Mouse (Mus musculus): ENCODE data around the gene Tmem88. TPM values are rescaled to one million over a fixed set of nuclear protein-coding genes. Genes with fewer than 3 reads are reported as not detected.

Gene Tmem88
- polyA plus RNA-seq, 1 experiment, result 4.1 TPM

DNA sequence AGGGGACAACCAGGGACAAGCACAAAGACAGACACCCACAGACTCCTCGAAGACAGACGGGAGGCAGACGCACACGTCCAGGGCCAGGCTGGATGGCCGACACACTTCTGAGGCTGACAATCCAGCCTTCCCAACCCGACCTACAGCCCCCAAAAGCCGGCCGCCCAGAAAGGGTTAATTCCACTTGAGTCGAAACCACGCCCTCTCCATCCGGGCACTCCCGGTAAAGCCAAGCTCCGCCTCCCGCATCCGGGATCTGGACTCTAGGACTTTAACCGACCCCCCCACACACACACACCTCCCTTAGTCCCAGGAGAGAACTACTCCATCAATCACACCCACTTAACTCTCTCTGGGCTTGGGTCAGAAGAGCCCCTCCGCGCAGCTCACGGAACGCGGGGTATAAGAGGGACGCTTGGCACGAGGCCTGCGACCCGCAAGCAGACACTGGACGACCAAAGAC, 13.1 kb upstream of the Tmem88 start:
- Histone ChIP-seq H3K4me3 (ENCODE audit: insufficient read depth, low read depth, low read length) (peak overlapping the region; percentile 98), H3K4me1 (ENCODE audit: control insufficient read depth, insufficient read depth, insufficient read length, low read length) (peaks cover 12% of the 10 kb centered on the region), H3K27ac (replicated peaks; ENCODE audit: low read depth, low read length) (peak overlapping the region; percentile 99)

DNA sequence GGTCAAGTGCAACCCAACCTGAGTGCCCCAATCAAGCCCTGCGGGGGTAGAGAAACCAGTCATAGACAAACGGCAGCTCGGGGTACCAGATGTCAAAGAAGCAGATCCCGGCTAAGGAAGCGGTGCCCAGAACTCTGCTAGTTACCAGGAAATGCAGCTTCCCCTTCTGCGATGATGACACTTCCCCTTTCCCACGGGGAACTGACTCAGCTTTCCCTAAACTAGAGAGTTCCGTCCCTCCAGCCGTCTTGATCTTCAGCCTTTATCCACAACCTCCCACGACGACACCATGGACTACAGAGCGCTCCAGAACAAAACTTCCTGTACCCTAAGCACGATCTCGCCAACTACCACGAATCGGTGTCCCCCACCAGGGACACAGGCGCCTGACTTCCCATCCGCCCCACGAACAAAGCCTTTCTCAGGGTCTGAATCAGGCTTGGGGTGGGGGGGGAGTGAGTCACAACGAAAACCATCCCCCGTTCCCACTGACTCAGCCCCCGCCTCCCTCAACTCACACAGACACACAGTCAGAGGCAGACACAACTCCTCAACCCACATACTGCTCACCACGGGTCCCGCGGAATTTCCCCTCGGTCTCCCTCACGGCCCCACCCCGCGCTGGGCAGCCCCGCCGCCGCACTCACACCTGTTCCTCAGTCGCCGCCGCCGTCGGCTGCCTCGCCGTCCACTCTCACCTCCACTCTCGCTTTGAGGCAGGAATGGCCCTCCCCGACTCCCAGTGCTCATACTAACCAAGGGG, 12.5 kb upstream of the Tmem88 start:
- Histone ChIP-seq H3K27ac (replicated peaks; ENCODE audit: low read depth, low read length) (peak overlapping the region; percentile 99), H3K4me1 (ENCODE audit: control insufficient read depth, insufficient read depth, insufficient read length, low read length) (peaks cover 12% of the 10 kb centered on the region), H3K4me3 (ENCODE audit: insufficient read depth, low read depth, low read length) (peak overlapping the region; percentile 98)

DNA sequence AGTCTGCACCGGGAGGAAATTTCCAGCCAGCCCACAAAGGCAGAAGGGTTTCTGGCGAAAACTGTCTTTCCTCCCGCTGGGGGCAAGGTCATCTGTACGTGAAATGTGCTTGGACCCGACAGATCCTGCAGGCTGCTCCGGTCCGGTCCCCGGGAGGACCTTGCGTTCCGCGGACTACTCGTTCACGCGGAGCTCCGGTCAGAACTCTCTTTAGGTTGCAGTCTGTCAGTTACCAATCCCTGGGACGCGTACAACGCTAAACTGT, 11.9 kb upstream of the Tmem88 start:
- Histone ChIP-seq H3K4me1 (ENCODE audit: control insufficient read depth, insufficient read depth, insufficient read length, low read length) (peaks cover 12% of the 10 kb centered on the region), H3K27ac (replicated peaks; ENCODE audit: low read depth, low read length) (peak overlapping the region; percentile 99), H3K4me3 (ENCODE audit: insufficient read depth, low read depth, low read length) (peak overlapping the region; percentile 98)

DNA sequence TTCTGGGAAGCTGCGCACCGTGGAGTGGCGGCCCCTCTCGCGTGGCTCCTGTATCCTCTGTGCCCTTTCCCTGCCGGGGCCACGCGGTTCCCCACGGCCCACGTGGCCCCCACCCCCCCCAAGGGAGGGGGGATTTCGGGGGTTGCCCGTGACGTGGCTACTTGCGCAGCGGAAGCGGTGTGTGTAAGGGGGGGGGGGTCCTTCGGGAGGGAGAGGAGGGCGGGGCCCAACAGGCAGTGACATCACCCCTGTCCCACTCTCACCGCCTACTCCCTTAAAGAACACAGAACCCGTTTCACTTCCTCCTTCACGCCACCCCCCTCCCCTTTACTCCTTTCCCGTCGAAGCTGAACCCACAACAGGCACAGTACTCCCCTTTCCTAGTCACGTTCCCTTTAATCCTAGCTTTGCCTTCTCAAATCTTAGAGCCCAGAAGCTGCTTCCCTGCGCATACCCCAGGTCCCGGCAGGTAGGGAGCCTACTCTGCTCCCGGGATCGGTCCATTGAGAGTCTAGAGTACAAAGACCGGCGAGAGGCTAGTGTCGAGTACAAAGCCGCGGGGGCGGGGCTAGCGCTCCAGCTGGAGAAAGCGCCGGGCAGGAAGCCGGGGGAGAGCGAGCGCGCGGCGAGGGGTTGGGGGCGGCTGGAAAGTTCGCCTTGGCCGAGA, 11.5 kb upstream of the Tmem88 start:
- H3K27ac ChIP-seq (replicated peaks; ENCODE audit: low read depth, low read length), result peak overlapping the region; percentile 99
- peaks cover 12% of the 10 kb centered on the region for H3K4me1 ChIP-seq (ENCODE audit: control insufficient read depth, insufficient read depth, insufficient read length, low read length)
- H3K4me3 ChIP-seq (ENCODE audit: insufficient read depth, low read depth, low read length), result peak overlapping the region; percentile 98

DNA sequence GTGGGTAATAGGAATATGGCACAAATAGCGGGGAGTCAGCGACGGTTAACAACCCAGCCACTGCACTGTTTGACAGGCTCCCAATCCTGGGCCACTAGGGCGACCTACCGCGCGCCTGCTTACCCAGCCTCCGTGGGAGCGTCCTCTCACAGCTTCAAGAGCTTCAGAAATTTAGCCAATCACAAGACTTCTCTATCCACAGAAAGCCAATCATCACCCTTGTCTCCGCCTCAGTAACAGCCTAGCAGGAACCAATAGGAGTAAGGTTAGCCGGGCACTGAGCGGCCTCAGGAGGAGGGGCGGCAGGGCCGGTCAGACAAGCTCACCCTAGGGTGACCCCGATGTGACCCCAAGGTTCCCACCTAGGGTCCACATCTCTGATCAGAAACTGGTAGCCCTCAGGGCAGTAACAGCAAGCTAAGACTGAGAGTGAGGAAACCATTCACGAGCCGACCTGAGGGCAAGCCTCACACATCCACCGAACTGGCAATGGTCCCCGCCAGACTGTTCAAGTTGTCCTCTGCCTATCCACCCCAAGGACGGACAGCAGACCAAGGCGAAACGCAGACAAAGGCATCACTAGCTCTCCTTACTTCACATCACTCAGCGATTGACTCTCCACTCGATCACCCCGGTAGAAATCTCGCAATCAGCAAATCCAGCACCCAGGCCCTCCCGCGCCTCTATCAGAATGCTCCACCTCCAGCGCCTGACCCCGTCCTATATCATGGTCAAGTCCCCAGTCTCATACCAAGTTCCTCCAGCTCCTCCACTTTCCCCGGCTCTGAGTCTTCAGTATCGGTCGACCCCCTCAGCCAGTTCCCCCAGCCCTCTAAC, 10.7 kb upstream of the Tmem88 start:
- peak overlapping the region; percentile 93 for H3K27ac ChIP-seq (replicated peaks; ENCODE audit: low read depth, low read length)
- peak overlapping the region; percentile 98 for H3K4me3 ChIP-seq (ENCODE audit: insufficient read depth, low read depth, low read length)

DNA sequence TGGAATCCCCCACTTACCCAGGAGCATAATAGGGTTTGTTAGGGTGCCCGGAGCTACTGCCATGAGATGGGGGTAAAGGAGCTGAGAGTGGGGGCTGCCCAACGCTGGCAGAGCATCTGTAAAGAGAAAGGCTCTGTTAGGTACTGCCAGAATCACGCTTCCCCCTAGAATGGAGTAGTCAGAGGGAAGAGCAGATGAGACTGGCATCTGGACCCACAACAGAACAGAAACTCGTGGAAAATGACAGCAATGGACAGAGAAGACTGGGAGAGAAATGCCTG, 9.6 kb upstream of the Tmem88 start:
- Histone ChIP-seq H3K4me1 (ENCODE audit: control insufficient read depth, insufficient read depth, insufficient read length, low read length) (0 out of 2 replicates have a peak, but pooled peaks cover 2% of the 10 kb centered on the region), H3K27ac (replicated peaks; ENCODE audit: low read depth, low read length) (no peak overlapping the region), H3K4me3 (ENCODE audit: insufficient read depth, low read depth, low read length) (peak overlapping the region; percentile 98; the same call in 1 of the 2 replicates)

More for the DNA sequence above, 10.7 kb upstream of the Tmem88 start:
- peaks cover 7% of the 10 kb centered on the region for H3K4me1 ChIP-seq (ENCODE audit: control insufficient read depth, insufficient read depth, insufficient read length, low read length)

GRCm38 (mm10) chr11:69406867-69407723, 9.1 kb upstream of the Tmem88 start:
- Histone ChIP-seq H3K27ac (replicated peaks; ENCODE audit: low read depth, low read length) (no peak overlapping the region), H3K4me3 (ENCODE audit: insufficient read depth, low read depth, low read length) (no peak overlapping the region), H3K4me1 (ENCODE audit: control insufficient read depth, insufficient read depth, insufficient read length, low read length) (0 out of 2 replicates have a peak, but pooled peaks cover 2% of the 10 kb centered on the region)

GRCm38 (mm10) chr11:69406282-69406681, 8.2 kb upstream of the Tmem88 start:
- no peaks in the 10 kb centered on the region; the same call in 1 of the 2 replicates for H3K4me1 ChIP-seq (ENCODE audit: control insufficient read depth, insufficient read depth, insufficient read length, low read length)
- H3K27ac ChIP-seq (replicated peaks; ENCODE audit: low read depth, low read length), result no peak overlapping the region
- no peak overlapping the region for H3K4me3 ChIP-seq (ENCODE audit: insufficient read depth, low read depth, low read length)

GRCm38 (mm10) chr11:69405397-69406200, 7.6 kb upstream of the Tmem88 start:
- no peaks in the 10 kb centered on the region; the same call in 1 of the 2 replicates for H3K4me1 ChIP-seq (ENCODE audit: control insufficient read depth, insufficient read depth, insufficient read length, low read length)
- no peak overlapping the region for H3K27ac ChIP-seq (replicated peaks; ENCODE audit: low read depth, low read length)
- no peak overlapping the region for H3K4me3 ChIP-seq (ENCODE audit: insufficient read depth, low read depth, low read length)

- Histone ChIP-seq H3K4me1 (ENCODE audit: control insufficient read depth, insufficient read depth, insufficient read length, low read length) (no peaks in the 10 kb centered on the region; the same call in 1 of the 2 replicates), H3K27ac (replicated peaks; ENCODE audit: low read depth, low read length) (no peak overlapping the region), H3K4me3 (ENCODE audit: insufficient read depth, low read depth, low read length) (no peak overlapping the region)
These were observed 6.8 kb upstream of the Tmem88 start for GRCm38 (mm10) chr11:69404595-69405396.

DNA sequence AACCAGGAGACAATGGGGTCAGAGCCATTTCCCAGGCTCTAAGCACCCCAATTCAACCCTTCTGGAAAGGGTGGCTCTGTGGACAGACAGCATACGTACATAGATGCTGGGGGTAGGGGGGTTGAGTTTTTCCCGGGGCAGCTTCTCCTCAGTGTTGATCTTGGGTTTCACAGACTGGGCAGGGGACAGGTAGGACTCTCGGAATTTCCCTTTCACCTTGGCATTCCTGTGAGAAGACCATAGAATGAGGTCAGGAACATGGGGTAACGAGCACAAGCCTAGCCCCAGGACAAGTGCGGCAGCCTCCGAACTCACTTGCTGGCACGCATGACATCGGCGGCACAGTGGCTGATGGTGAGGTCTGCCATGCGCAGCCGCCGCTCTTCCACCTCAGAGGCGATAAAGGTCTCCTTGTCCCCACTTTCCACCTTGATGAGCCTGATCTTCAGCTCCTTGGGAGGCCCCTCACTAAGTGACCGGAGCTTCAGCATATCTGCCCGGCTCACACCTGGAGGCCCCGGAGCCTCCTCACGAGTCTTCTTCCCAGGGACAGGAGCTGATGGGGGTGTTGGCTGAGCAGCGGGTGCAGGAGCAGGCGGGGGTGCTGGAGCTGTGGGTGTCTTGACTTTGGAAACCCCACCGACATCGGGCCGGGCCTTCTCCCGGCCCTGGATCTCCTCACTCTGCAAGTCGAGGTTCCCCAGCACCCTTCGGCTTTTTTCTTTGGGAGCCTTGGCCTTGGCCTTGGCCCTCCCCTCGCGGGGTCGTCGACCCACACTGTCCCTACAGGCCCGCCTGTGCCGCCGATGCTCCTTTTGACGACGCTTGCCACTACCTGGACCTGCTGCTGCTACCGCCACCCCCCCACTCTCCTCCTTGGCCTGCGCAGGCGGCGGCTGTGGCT, 5.9 kb upstream of the Tmem88 start:
- no peaks in the 10 kb centered on the region; the same call in 1 of the 2 replicates for H3K4me1 ChIP-seq (ENCODE audit: control insufficient read depth, insufficient read depth, insufficient read length, low read length)
- H3K4me3 ChIP-seq (ENCODE audit: insufficient read depth, low read depth, low read length), result no peak overlapping the region
- no peak overlapping the region for H3K27ac ChIP-seq (replicated peaks; ENCODE audit: low read depth, low read length)

GRCm38 (mm10) chr11:69401987-69402386, 4.0 kb upstream of the Tmem88 start:
- no peak overlapping the region for H3K4me3 ChIP-seq (ENCODE audit: insufficient read depth, low read depth, low read length)
- H3K4me1 ChIP-seq (ENCODE audit: control insufficient read depth, insufficient read depth, insufficient read length, low read length), result no peaks in the 10 kb centered on the region; the same call in 1 of the 2 replicates
- H3K27ac ChIP-seq (replicated peaks; ENCODE audit: low read depth, low read length), result no peak overlapping the region
